Mouse (Mus musculus): ENCODE results near the gene BC051665. TPM values are rescaled to one million over a fixed set of nuclear protein-coding genes. Genes with fewer than 3 reads are reported as not detected.

The BC051665 gene
- polyA plus RNA-seq, 2 experiments: not detected

DNA sequence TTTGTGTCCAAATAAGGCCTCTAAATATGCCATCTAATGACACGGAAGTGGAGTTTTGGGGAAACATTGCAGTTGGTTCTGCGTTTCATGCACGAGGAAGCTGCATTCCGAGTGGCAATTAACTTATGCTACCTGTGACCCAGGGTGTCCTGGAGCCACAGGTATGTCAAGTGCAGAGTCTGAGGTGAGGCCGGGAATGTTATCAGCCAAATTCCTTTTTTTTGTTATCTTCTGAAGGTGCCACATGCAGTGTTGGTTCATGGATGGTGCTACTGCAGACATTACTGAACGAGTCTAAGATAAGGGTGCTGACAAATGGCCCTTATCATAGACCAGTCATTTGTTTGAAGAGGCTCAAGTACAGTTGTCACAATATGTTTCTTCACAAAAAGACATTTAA lies 26.6 kb upstream of the BC051665 start:
- H3K4me2 ChIP-seq (replicated peaks; ENCODE audit: low read depth, low read length, severe bottlenecking): no peak overlapping the region
- no peak for TF ChIP-seq POLR2A (IDR thresholded peaks at IDR 0.05; ENCODE audit: borderline replicate concordance, extremely low read depth, insufficient read depth, insufficient read length)
- no peaks in the 10 kb centered on the region for H3K4me1 ChIP-seq (ENCODE audit: control insufficient read depth, insufficient read depth, low read length)
- H3K36me3 ChIP-seq (ENCODE audit: control insufficient read depth, insufficient read depth, low read length): no peaks in the 10 kb centered on the region
- H3K27ac ChIP-seq (replicated peaks; ENCODE audit: low read depth, low read length): no peak overlapping the region
- no peak overlapping the region for H3K4me3 ChIP-seq (replicated peaks; ENCODE audit: low read length)
- no peak overlapping the region for H3K9ac ChIP-seq (ENCODE audit: low read depth, low read length, severe bottlenecking)
- H3K9me3 ChIP-seq (ENCODE audit: control insufficient read depth, low read length): no peaks in the 10 kb centered on the region
- WGBS: 87% methylated on average over 6 of the region's 6 CpGs
- H3K27me3 ChIP-seq (ENCODE audit: control insufficient read depth, insufficient read depth, low read length): no peaks in the 10 kb centered on the region
- ATAC-seq (ENCODE audit: low FRiP score, low read depth): no peak
- DNase-seq (ENCODE audit: low spot score): no peak

DNA sequence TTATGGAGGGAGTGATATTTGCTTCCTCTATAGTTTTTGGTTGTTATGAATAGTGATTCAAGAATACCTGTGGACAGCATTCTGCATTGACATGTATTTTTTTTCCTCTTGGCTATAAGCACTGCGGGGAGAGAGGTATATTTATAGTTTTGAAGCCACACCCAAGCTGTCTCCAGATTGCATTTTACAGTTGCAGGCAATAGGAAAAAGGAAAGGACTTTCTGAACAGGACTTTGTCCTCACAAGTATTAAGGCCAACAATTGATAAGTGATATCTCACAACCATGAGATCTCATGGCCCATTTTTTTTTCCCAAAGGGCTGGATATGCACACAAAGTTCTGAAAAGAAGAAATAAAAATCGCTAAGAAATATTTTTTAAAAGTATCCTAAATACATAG lies 23.5 kb upstream of the BC051665 start:
- WGBS: 72% methylated on average over 2 of the region's 2 CpGs
- no peak for TF ChIP-seq POLR2A (IDR thresholded peaks at IDR 0.05; ENCODE audit: borderline replicate concordance, extremely low read depth, insufficient read depth, insufficient read length)
- no peaks in the 10 kb centered on the region for H3K9me3 ChIP-seq (ENCODE audit: control insufficient read depth, low read length)
- H3K4me3 ChIP-seq (replicated peaks; ENCODE audit: low read length): no peak overlapping the region
- DNase-seq (ENCODE audit: low spot score) (no peak), ATAC-seq (ENCODE audit: low FRiP score, low read depth) (no peak)
- H3K4me1 ChIP-seq (ENCODE audit: control insufficient read depth, insufficient read depth, low read length): no peaks in the 10 kb centered on the region
- no peak overlapping the region for H3K9ac ChIP-seq (ENCODE audit: low read depth, low read length, severe bottlenecking)
- H3K4me2 ChIP-seq (replicated peaks; ENCODE audit: low read depth, low read length, severe bottlenecking): no peak overlapping the region
- no peaks in the 10 kb centered on the region for H3K27me3 ChIP-seq (ENCODE audit: control insufficient read depth, insufficient read depth, low read length)
- no peak overlapping the region for H3K27ac ChIP-seq (replicated peaks; ENCODE audit: low read depth, low read length)
- no peaks in the 10 kb centered on the region for H3K36me3 ChIP-seq (ENCODE audit: control insufficient read depth, insufficient read depth, low read length)

DNA sequence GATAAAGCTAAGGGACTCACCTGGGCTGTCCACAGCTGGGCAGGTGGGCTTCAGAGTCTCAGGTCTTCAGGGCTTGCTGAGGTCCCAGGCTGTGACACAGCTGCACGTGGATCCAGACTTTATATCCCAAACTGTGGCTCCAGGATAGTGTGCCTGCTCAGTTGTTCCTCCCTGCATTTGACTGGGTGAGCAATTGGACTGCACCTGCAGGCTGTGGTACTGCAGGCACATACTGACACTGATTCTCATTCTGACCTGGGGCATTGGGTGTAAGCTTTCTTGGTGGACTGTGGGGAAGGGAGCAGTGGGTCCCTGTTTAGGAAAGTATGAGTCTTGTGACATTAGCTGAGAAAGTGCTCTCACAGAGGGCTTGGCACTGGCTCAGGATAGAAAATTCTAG lies 16.6 kb upstream of the BC051665 start, which contains the start of gene Ctsll3:
Gene Ctsll3 (minus strand): TSS at position 101 of the 400 bp plus-strand sequence.
- ATAC-seq (ENCODE audit: low FRiP score, low read depth) (no peak), DNase-seq (ENCODE audit: low spot score) (no peak)
- no peaks in the 10 kb centered on the region for H3K4me1 ChIP-seq (ENCODE audit: control insufficient read depth, insufficient read depth, low read length)
- H3K36me3 ChIP-seq (ENCODE audit: control insufficient read depth, insufficient read depth, low read length): no peaks in the 10 kb centered on the region
- WGBS: 80% methylated on average over 1 of the region's 1 CpGs
- no peak within 1 kb of the TSS for H3K4me3 ChIP-seq (replicated peaks; ENCODE audit: low read length)
- H3K9ac ChIP-seq (ENCODE audit: low read depth, low read length, severe bottlenecking): no peak within 1 kb of the TSS
- H3K27ac ChIP-seq (replicated peaks; ENCODE audit: low read depth, low read length): no peak within 1 kb of the TSS
- no peak for TF ChIP-seq POLR2A (IDR thresholded peaks at IDR 0.05; ENCODE audit: borderline replicate concordance, extremely low read depth, insufficient read depth, insufficient read length)
- H3K27me3 ChIP-seq (ENCODE audit: control insufficient read depth, insufficient read depth, low read length): no peaks in the 10 kb centered on the region
- H3K4me2 ChIP-seq (replicated peaks; ENCODE audit: low read depth, low read length, severe bottlenecking): no peak within 1 kb of the TSS
- no peaks in the 10 kb centered on the region for H3K9me3 ChIP-seq (ENCODE audit: control insufficient read depth, low read length)

DNA sequence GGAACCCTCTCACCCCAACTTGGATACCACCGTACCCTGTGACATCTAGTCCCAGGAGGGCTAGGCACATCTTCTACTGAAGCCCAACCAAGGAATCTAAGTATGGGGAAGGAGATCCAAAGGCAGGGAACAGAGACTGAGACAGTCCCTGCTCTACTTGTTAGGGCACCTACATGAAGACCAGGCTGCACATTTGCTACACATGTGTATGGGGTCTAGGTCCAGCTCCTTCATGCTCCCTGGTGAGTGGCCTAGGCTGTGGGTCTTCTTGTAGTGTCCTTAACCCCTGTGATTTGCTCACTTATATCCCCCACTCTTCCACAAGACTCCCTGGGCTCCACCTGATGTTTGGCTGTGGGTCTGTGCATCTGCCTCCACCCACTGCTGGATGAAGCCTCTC lies 3.3 kb upstream of the BC051665 start:
- TF ChIP-seq POLR2A (IDR thresholded peaks at IDR 0.05; ENCODE audit: borderline replicate concordance, extremely low read depth, insufficient read depth, insufficient read length): no peak
- Histone ChIP-seq H3K27ac (replicated peaks; ENCODE audit: low read depth, low read length) (no peak overlapping the region), H3K9me3 (ENCODE audit: control insufficient read depth, low read length) (no peaks in the 10 kb centered on the region), H3K4me1 (ENCODE audit: control insufficient read depth, insufficient read depth, low read length) (no peaks in the 10 kb centered on the region), H3K4me3 (replicated peaks; ENCODE audit: low read length) (no peak overlapping the region), H3K27me3 (ENCODE audit: control insufficient read depth, insufficient read depth, low read length) (no peaks in the 10 kb centered on the region), H3K4me2 (replicated peaks; ENCODE audit: low read depth, low read length, severe bottlenecking) (no peak overlapping the region), H3K9ac (ENCODE audit: low read depth, low read length, severe bottlenecking) (no peak overlapping the region), H3K36me3 (ENCODE audit: control insufficient read depth, insufficient read depth, low read length) (no peaks in the 10 kb centered on the region)
- DNase-seq (ENCODE audit: low spot score) (no peak), ATAC-seq (ENCODE audit: low FRiP score, low read depth) (no peak)
- 85% methylated on average over 1 of the region's 1 CpGs for WGBS

DNA sequence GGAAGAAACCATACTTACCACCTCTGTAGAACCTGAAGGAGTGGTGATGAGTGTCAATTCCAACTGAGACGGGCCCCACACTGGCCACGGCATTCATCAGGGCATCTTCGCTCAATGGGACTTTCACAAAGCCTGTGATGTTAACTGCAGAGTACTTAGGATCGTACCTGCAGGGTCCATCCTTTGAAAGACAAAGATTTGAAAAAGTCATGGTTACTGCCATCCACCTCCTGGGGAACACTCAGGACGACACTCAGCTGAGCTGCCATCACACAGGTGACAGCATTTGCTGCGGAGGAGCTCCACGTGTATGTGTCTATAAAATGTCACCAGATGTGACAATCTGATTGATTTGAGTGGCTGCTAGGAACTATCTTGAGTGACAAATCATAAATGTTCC lies 2.9 kb downstream of the BC051665 start:
- Histone ChIP-seq H3K4me3 (replicated peaks; ENCODE audit: low read length) (no peak overlapping the region), H3K4me1 (ENCODE audit: control insufficient read depth, insufficient read depth, low read length) (no peaks in the 10 kb centered on the region), H3K27ac (replicated peaks; ENCODE audit: low read depth, low read length) (no peak overlapping the region), H3K9me3 (ENCODE audit: control insufficient read depth, low read length) (no peaks in the 10 kb centered on the region), H3K36me3 (ENCODE audit: control insufficient read depth, insufficient read depth, low read length) (no peaks in the 10 kb centered on the region), H3K9ac (ENCODE audit: low read depth, low read length, severe bottlenecking) (no peak overlapping the region), H3K27me3 (ENCODE audit: control insufficient read depth, insufficient read depth, low read length) (no peaks in the 10 kb centered on the region), H3K4me2 (replicated peaks; ENCODE audit: low read depth, low read length, severe bottlenecking) (no peak overlapping the region)
- no peak for ATAC-seq (ENCODE audit: low FRiP score, low read depth)
- WGBS: 88% methylated on average over 7 of the region's 7 CpGs
- DNase-seq (ENCODE audit: low spot score): no peak
- no peak for TF ChIP-seq POLR2A (IDR thresholded peaks at IDR 0.05; ENCODE audit: borderline replicate concordance, extremely low read depth, insufficient read depth, insufficient read length)

DNA sequence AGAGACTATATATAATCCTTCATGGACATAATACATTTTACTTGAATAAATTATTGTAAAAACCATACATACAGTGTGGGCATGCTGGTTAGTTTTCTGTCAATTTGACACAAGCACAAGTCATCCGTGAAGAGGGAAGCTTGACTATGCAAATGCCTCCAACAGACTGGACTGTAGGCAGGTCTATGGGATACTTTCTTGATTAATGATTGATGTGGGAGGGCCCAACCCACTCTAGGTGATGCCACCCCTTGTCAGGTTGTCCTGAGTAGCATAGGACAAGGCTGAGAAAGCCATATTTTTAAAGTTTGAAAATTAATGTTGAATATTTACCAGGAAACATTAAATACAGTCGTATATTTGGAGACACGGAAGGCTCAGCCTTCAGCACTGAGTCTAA lies 5.6 kb downstream of the BC051665 start:
- no peak overlapping the region for H3K27ac ChIP-seq (replicated peaks; ENCODE audit: low read depth, low read length)
- 88% methylated on average over 3 of the region's 3 CpGs for WGBS
- H3K4me2 ChIP-seq (replicated peaks; ENCODE audit: low read depth, low read length, severe bottlenecking): no peak overlapping the region
- no peaks in the 10 kb centered on the region for H3K4me1 ChIP-seq (ENCODE audit: control insufficient read depth, insufficient read depth, low read length)
- H3K36me3 ChIP-seq (ENCODE audit: control insufficient read depth, insufficient read depth, low read length): no peaks in the 10 kb centered on the region
- H3K9me3 ChIP-seq (ENCODE audit: control insufficient read depth, low read length): no peaks in the 10 kb centered on the region
- H3K27me3 ChIP-seq (ENCODE audit: control insufficient read depth, insufficient read depth, low read length): no peaks in the 10 kb centered on the region
- no peak for TF ChIP-seq POLR2A (IDR thresholded peaks at IDR 0.05; ENCODE audit: borderline replicate concordance, extremely low read depth, insufficient read depth, insufficient read length)
- no peak for ATAC-seq (ENCODE audit: low FRiP score, low read depth)
- DNase-seq (ENCODE audit: low spot score): no peak
- H3K4me3 ChIP-seq (replicated peaks; ENCODE audit: low read length): no peak overlapping the region
- no peak overlapping the region for H3K9ac ChIP-seq (ENCODE audit: low read depth, low read length, severe bottlenecking)
